In the genomic region with DNA sequence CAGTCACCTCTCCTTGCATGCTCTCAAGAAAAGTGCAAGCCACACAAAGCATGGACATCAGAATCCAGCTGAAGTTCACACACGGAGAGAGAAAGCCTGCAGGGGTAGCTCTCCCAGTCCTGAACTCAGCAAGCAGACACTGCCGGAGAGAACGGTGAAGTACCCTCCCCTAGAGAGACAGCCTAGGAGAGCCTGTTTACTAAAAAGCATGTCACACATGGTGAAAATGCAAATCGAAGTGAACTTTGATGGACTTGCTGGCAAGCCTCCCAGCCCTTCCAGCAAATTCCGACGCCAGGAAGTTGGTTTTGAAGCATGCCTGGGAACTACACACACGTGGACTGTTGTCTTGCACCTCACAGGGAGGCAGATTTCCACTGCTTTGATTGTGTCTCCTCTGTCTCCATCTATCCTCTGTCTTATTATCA, we compare ENCODE assay signal across 10 mouse cellular contexts. TPM values are rescaled to one million over a fixed set of nuclear protein-coding genes. Genes with fewer than 3 reads are reported as not detected.
DNase-seq lines count a peak whose midpoint lies in the region; ATAC-seq and TF ChIP-seq lines count a peak whose summit lies in the region.
"Had no signal": no experiment of that assay in that cellular context is flagged by ENCODE, and none has a peak within 500 bp of the region (broad histone marks: within the 10 kb centered on the region; RNA-seq: fewer than 3 reads in every experiment).

No protein-coding gene starts in this region.

- H3K36me3 ChIP-seq in hindbrain, embryonic 13.5 days = no peaks in the 10 kb centered on the region
- H3K36me3 ChIP-seq in lung, postnatal 0 days (ENCODE audit: insufficient read depth, low read length) = no peaks in the 10 kb centered on the region

- no peaks in the 10 kb centered on the region for H3K9me3 ChIP-seq in hindbrain, embryonic 13.5 days
- H3K9me3 ChIP-seq in lung, postnatal 0 days (ENCODE audit: low read length) = no peaks in the 10 kb centered on the region
- H3K9me3 ChIP-seq: megakaryocyte, embryonic 14.5 days had no signal

- H3K4me2 ChIP-seq in hindbrain, embryonic 13.5 days = no peak overlapping the region
- H3K4me2 ChIP-seq in lung, postnatal 0 days (replicated peaks; ENCODE audit: low read depth, low read length) = no peak overlapping the region

- no peak overlapping the region for H3K9ac ChIP-seq in hindbrain, embryonic 13.5 days
- no peak overlapping the region for H3K9ac ChIP-seq in lung, postnatal 0 days (replicated peaks; ENCODE audit: low read depth)

- peak overlapping the region; percentile 11; the same call in 1 of the 2 replicates for H3K27ac ChIP-seq in layer of hippocampus, adult 2 months
- H3K27ac ChIP-seq in hindbrain, embryonic 13.5 days = 0 out of 2 replicates have a peak overlapping the region, but pooled peaks have one; percentile 1
- peak overlapping the region; percentile 22; the same call in 1 of the 2 replicates for H3K27ac ChIP-seq in lung, postnatal 0 days (ENCODE audit: low read length)

- no peak for TF ChIP-seq CTCF in layer of hippocampus, adult 2 months (conservative IDR thresholded peaks at IDR 0.05)
- peak; percentile 19; the same call in 1 of the 2 replicates for TF ChIP-seq CTCF in lung, postnatal 0 days (IDR thresholded peaks at IDR 0.05)

- TF ChIP-seq EP300 in lung, postnatal 0 days (IDR thresholded peaks at IDR 0.05) = no peak

- peak; percentile 55; the same call in 1 of the 2 replicates for ATAC-seq in hindbrain, embryonic 13.5 days (ENCODE audit: low FRiP score)
- ATAC-seq in lung, postnatal 0 days = no peak

- H3K4me3 ChIP-seq in layer of hippocampus, adult 2 months = no peak overlapping the region
- no peak overlapping the region for H3K4me3 ChIP-seq in hindbrain, embryonic 13.5 days
- no peak overlapping the region for H3K4me3 ChIP-seq in lung, postnatal 0 days (ENCODE audit: low read depth, low read length)
- H3K4me3 ChIP-seq: erythroblast, embryonic 14.5 days; megakaryocyte, embryonic 14.5 days had no signal

- peaks cover 53% of the 10 kb centered on the region for H3K4me1 ChIP-seq in hindbrain, embryonic 13.5 days (replicated peaks)
- peaks cover 23% of the 10 kb centered on the region for H3K4me1 ChIP-seq in lung, postnatal 0 days (ENCODE audit: insufficient read depth, low read depth, low read length)

- H3K27me3 ChIP-seq in hindbrain, embryonic 13.5 days = no peaks in the 10 kb centered on the region
- no peaks in the 10 kb centered on the region for H3K27me3 ChIP-seq in lung, postnatal 0 days (replicated peaks; ENCODE audit: insufficient read depth, low read length)
- H3K27me3 ChIP-seq: megakaryocyte, embryonic 14.5 days had no signal

- no peak for DNase-seq in layer of hippocampus, adult 2 months (ENCODE audit: low spot score in 2 of 2)
- no peak for DNase-seq in layer of hippocampus, adult 9-11 months
- DNase-seq in adipocyte (ENCODE audit: low spot score) = peak; percentile 67
- DNase-seq in lung, postnatal 0 days (ENCODE audit: low spot score) = peak; percentile 73
- no peak for DNase-seq in right cerebral cortex, postnatal 14 days
- no peak for DNase-seq in frontal cortex, postnatal 10 days (ENCODE audit: low spot score in 2 of 2)
- DNase-seq in thymus, postnatal 25 days = no peak

- WGBS in hindbrain, embryonic 13.5 days = 3% methylated on average over 7 of the region's 7 CpGs
- 2% methylated on average over 7 of the region's 7 CpGs for WGBS in lung, postnatal 0 days

RNA-seq across cellular contexts. Expression of a gene that starts 7.0 kb away (rescaled TPM):
- total RNA-seq in layer of hippocampus, adult 2 months (2021) = 10 to 100 TPM; 53.0 to 60.4 TPM
- polyA plus RNA-seq in hindbrain, embryonic 13.5 days (2015; fragmentation: Nextera tagmentation; extraction: Ambion mirVana) = 9.0 TPM in 2 replicates
- polyA plus RNA-seq in lung, postnatal 0 days (2015; fragmentation: Nextera tagmentation; extraction: Ambion mirVana) = 19.5 and 24.1 TPM in 2 replicates

Comparison
In these comparisons a context has a peak if more than half of its experiments do, and no peak if none do; other contexts are left out.
1. DNase-seq: peak in adipocyte (single experiment) and lung, postnatal 0 days (single experiment); none in layer of hippocampus, adult 2 months (0 of 2), layer of hippocampus, adult 9-11 months (single experiment), right cerebral cortex, postnatal 14 days (single experiment), frontal cortex, postnatal 10 days (0 of 2) and thymus, postnatal 25 days (single experiment).
2. Peak in every context shown above with its lines, with median percentiles within 50 percentile points of each other: H3K27ac ChIP-seq.